Mouse (Mus musculus) frontal cortex, postnatal 36 days (tissue): ENCODE results near the gene Atp5h.
A peak's percentile ranks its signal among the peaks of the same experiment; 100 is the strongest.

ENCODE experiments used
- DNase-seq, 2 experiments: peaks; one replicate each; pipeline ENCODE4 v3.0.0; 2022; ENCODE audit warnings: low spot score in 2 of 2

Atp5h gene

GRCm38 (mm10) chr11:115366706-115367394 lies 52.9 kb downstream of the Atp5h start:
- peak; percentile 58 for DNase-seq

GRCm38 (mm10) chr11:115366039-115366705 lies 53.6 kb downstream of the Atp5h start:
- no peak for DNase-seq
